Comparison of ENCODE assay signal across 8 mouse cellular contexts in the genomic region with DNA sequence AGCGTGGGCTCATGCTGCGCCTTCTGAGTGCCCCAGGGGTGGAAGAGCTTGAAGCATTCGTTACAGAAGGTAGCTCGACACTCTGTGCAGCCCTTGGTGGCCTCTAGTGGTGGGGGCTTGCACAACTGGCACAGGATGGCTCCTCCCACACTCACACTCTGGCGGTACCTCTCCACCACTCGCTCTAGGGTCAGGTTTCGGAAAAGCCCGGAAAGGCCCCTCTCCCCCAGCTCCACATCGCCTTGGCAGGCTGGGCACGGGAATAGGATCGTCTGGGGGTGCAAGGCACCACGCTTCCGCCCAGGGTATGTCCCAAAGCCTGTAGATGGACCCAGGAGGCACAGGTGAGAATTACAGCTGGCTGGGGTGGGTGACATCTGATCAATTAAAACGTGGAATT. TPM values are rescaled to one million over a fixed set of nuclear protein-coding genes. Genes with fewer than 3 reads are reported as not detected.
DNase-seq lines count a peak whose midpoint lies in the region; ATAC-seq and TF ChIP-seq lines count a peak whose summit lies in the region.

No protein-coding gene starts in this region.

- H3K36me3 ChIP-seq in heart, embryonic 13.5 days, result peaks cover 13% of the 10 kb centered on the region

- no peak overlapping the region for H3K27ac ChIP-seq in cerebellum, adult 2 months (ENCODE audit: insufficient read depth, low read length)
- no peak overlapping the region for H3K27ac ChIP-seq in heart, embryonic 13.5 days (replicated peaks)

- peak; percentile 51 for ATAC-seq in activated CD4-positive, CD25-positive, alpha-beta regulatory T cell, adult 4 months
- no peak for ATAC-seq in heart, embryonic 13.5 days (ENCODE audit: extremely low read depth, insufficient number of reproducible peaks, low FRiP score, low TSS enrichment)
- peak; percentile 51 for ATAC-seq in megakaryocyte, adult 5-6 weeks (ENCODE audit: poor library complexity, severe bottlenecking)

- TF ChIP-seq CTCF in cerebellum, adult 2 months (IDR thresholded peaks at IDR 0.05; ENCODE audit: borderline replicate concordance, insufficient read depth, low read depth, low read length), result no peak

- H3K9ac ChIP-seq in heart, embryonic 13.5 days, result peak overlapping the region; percentile 57; the same call in 1 of the 2 replicates

- DNase-seq in cerebellum, adult 2 months, result peak in 1 of 2 experiments; percentile 40
- DNase-seq in cerebellum, postnatal 36 days, result no peak
- peak; percentile 76 for DNase-seq in kidney, postnatal 14 days
- peak; percentile 38 to 79 for DNase-seq in spleen, postnatal 10 days (ENCODE audit: low spot score in 2 of 2)
- no peak for DNase-seq in frontal cortex, postnatal 14 days (ENCODE audit: low spot score in 2 of 2)

- H3K9me3 ChIP-seq in heart, embryonic 13.5 days, result no peaks in the 10 kb centered on the region

- H3K4me1 ChIP-seq in cerebellum, adult 2 months (ENCODE audit: control insufficient read depth, insufficient read depth, low read length), result peaks cover 14% of the 10 kb centered on the region
- peaks cover 38% of the 10 kb centered on the region for H3K4me1 ChIP-seq in heart, embryonic 13.5 days

- TF ChIP-seq POLR2A in cerebellum, adult 2 months (IDR thresholded peaks at IDR 0.05; ENCODE audit: borderline replicate concordance, insufficient read depth, low read length), result no peak

- H3K4me2 ChIP-seq in heart, embryonic 13.5 days, result peak overlapping the region; percentile 91

- no peaks in the 10 kb centered on the region for H3K27me3 ChIP-seq in cerebellum, adult 2 months (ENCODE audit: control insufficient read depth, insufficient read depth, low read length)
- H3K27me3 ChIP-seq in heart, embryonic 13.5 days (replicated peaks), result peaks cover 39% of the 10 kb centered on the region

- WGBS in cerebellum, adult 2 months, result 23% methylated on average over 14 of the region's 14 CpGs
- 13% methylated on average over 14 of the region's 14 CpGs for WGBS in heart, embryonic 13.5 days

- H3K4me3 ChIP-seq in cerebellum, adult 2 months (replicated peaks; ENCODE audit: insufficient read depth, low read depth, low read length), result peak overlapping the region; percentile 95
- 0 out of 2 replicates have a peak overlapping the region, but pooled peaks have one; percentile 3 for H3K4me3 ChIP-seq in heart, embryonic 13.5 days

RNA-seq across cellular contexts. Expression of gene Krtcap2, which starts 2.2 kb away (rescaled TPM):
- polyA plus RNA-seq in cerebellum, adult 2 months (2012; rRNA removed), result 80.4 and 82.9 TPM in 2 replicates
- 100 to 1,000 TPM; 275 to 319 TPM for polyA plus RNA-seq in activated CD4-positive, CD25-positive, alpha-beta regulatory T cell, adult 4 months (2017; shearing (Covaris generic))
- 216 and 229 TPM in 2 replicates for polyA plus RNA-seq in heart, embryonic 13.5 days (2015; fragmentation: Nextera tagmentation; extraction: Ambion mirVana)
- total RNA-seq in megakaryocyte, adult 5-6 weeks (2015), result 142 and 167 TPM in 2 replicates
- total RNA-seq in megakaryocyte, adult 5-6 weeks (2017), result 159 and 189 TPM in 2 replicates

RNA-seq across cellular contexts. Expression of gene Trim46, which starts 2.5 kb away (rescaled TPM):
- 49.8 and 58.5 TPM in 2 replicates for polyA plus RNA-seq in cerebellum, adult 2 months (2012; rRNA removed)
- 1 to 10 TPM; 2.1 to 3.4 TPM for polyA plus RNA-seq in activated CD4-positive, CD25-positive, alpha-beta regulatory T cell, adult 4 months (2017; shearing (Covaris generic))
- 0.70 and 0.76 TPM in 2 replicates for polyA plus RNA-seq in heart, embryonic 13.5 days (2015; fragmentation: Nextera tagmentation; extraction: Ambion mirVana)
- total RNA-seq in megakaryocyte, adult 5-6 weeks (2015), result 0.39 and 0.80 TPM in 2 replicates
- 0.55 TPM in 1 of 2 replicates, not detected in the other for total RNA-seq in megakaryocyte, adult 5-6 weeks (2017)

RNA-seq across cellular contexts. Expression of gene Muc1, which starts 14.8 kb away (rescaled TPM):
- polyA plus RNA-seq in cerebellum, adult 2 months (2012; rRNA removed), result 0.55 and 0.69 TPM in 2 replicates
- polyA plus RNA-seq in activated CD4-positive, CD25-positive, alpha-beta regulatory T cell, adult 4 months (2017; shearing (Covaris generic)), result under 1 TPM; 0.88 to 0.97 TPM
- polyA plus RNA-seq in heart, embryonic 13.5 days (2015; fragmentation: Nextera tagmentation; extraction: Ambion mirVana), result 0.59 and 1.1 TPM in 2 replicates
- total RNA-seq in megakaryocyte, adult 5-6 weeks (2015), result 0.25 and 0.58 TPM in 2 replicates
- 0.18 TPM in 1 of 2 replicates, not detected in the other for total RNA-seq in megakaryocyte, adult 5-6 weeks (2017)

RNA-seq across cellular contexts. Expression of gene Dpm3, which starts 15.5 kb away (rescaled TPM):
- polyA plus RNA-seq in cerebellum, adult 2 months (2012; rRNA removed), result 212 and 218 TPM in 2 replicates
- polyA plus RNA-seq in activated CD4-positive, CD25-positive, alpha-beta regulatory T cell, adult 4 months (2017; shearing (Covaris generic)), result 100 to 1,000 TPM; 124 to 160 TPM
- polyA plus RNA-seq in heart, embryonic 13.5 days (2015; fragmentation: Nextera tagmentation; extraction: Ambion mirVana), result 77.5 and 85.1 TPM in 2 replicates
- total RNA-seq in megakaryocyte, adult 5-6 weeks (2015), result 84.6 and 95.5 TPM in 2 replicates
- total RNA-seq in megakaryocyte, adult 5-6 weeks (2017), result 72.1 and 82.3 TPM in 2 replicates

RNA-seq across cellular contexts. Expression of gene Mtx1, which starts 16.7 kb away (rescaled TPM):
- polyA plus RNA-seq in cerebellum, adult 2 months (2012; rRNA removed), result 153 and 167 TPM in 2 replicates
- polyA plus RNA-seq in activated CD4-positive, CD25-positive, alpha-beta regulatory T cell, adult 4 months (2017; shearing (Covaris generic)), result 100 to 1,000 TPM in 1 of 2 experiments, 10 to 100 TPM in 1; 90.7 to 112 TPM
- 125 and 126 TPM in 2 replicates for polyA plus RNA-seq in heart, embryonic 13.5 days (2015; fragmentation: Nextera tagmentation; extraction: Ambion mirVana)
- total RNA-seq in megakaryocyte, adult 5-6 weeks (2015), result 49.5 and 57.8 TPM in 2 replicates
- total RNA-seq in megakaryocyte, adult 5-6 weeks (2017), result 41.8 and 45.3 TPM in 2 replicates

Comparison
In these comparisons a context has a peak if more than half of its experiments do, and no peak if none do; other contexts are left out.
1. DNase-seq: peak in kidney, postnatal 14 days (single experiment) and spleen, postnatal 10 days (2 of 2); none in cerebellum, postnatal 36 days (0 of 2) and frontal cortex, postnatal 14 days (0 of 2).
2. RNA of gene Trim46, which starts 2.5 kb away (polyA plus RNA-seq): 49.8 to 58.5 TPM in cerebellum, adult 2 months; 2.1 to 3.4 TPM in activated CD4-positive, CD25-positive, alpha-beta regulatory T cell, adult 4 months and 0.70 to 0.76 TPM in heart, embryonic 13.5 days; every median in the first group is over 10 times any median in the second.